Mouse (Mus musculus): ENCODE measurements at regions not wholly inside any gene's neighbourhood (a gene's known extent, or its start where the extent isn't known, plus 50 kb on each side); places are given as distances from the start of the nearest gene placed in this dataset.

GRCm38 (mm10) chr9:63849564-63850315 lies 91.9 kb upstream of the Smad3 start:
- H3K36me3 ChIP-seq = no peaks in the 10 kb centered on the region
- no peak for ATAC-seq (ENCODE audit: extremely low read depth, insufficient number of reproducible peaks, low FRiP score, low TSS enrichment)
- WGBS = 71% methylated on average over 12 of the region's 12 CpGs
- H3K4me3 ChIP-seq = no peak overlapping the region
- no peak overlapping the region for H3K27ac ChIP-seq (replicated peaks)
- no peaks in the 10 kb centered on the region for H3K9me3 ChIP-seq
- peaks cover 6% of the 10 kb centered on the region; the same call in 1 of the 2 replicates for H3K27me3 ChIP-seq (replicated peaks)
- H3K4me2 ChIP-seq = no peak overlapping the region
- peaks cover 3% of the 10 kb centered on the region; the same call in 1 of the 2 replicates for H3K4me1 ChIP-seq
- no peak overlapping the region for H3K9ac ChIP-seq

DNA sequence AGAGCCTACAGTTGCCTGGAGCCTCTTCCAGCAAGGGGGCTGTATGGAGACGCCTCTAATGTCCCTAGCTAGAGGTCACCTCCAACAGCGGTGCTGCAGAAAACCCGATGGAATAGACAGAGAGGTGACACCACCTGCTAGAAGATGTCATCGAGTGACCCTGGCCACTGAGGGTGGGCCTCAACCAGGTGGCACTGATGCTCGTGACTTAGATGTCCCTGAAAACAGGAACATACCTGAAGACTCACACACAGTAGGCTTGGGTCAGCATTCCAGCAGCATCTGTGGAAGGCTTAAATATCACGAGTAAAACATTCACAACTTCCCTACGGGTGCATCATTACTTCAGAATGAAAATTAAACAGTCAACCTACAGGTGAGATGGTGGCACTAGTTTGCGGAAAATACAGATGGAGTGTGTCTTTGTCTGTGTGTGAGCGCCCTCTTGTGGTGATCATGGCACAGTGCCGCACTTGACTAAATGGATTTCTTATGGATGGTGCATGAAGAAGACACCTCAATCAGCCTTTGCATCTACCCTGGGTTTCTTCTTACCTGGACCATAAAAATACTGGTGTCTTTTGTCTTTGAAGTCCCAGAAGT lies 86.2 kb upstream of the Smad3 start:
- no peaks in the 10 kb centered on the region for H3K4me1 ChIP-seq
- H3K4me2 ChIP-seq = no peak overlapping the region
- H3K27ac ChIP-seq (replicated peaks) = no peak overlapping the region
- 26% methylated on average over 10 of the region's 10 CpGs for WGBS
- ATAC-seq (ENCODE audit: extremely low read depth, insufficient number of reproducible peaks, low FRiP score, low TSS enrichment) = no peak
- H3K9me3 ChIP-seq = no peaks in the 10 kb centered on the region
- peaks cover 5% of the 10 kb centered on the region for H3K27me3 ChIP-seq (replicated peaks)
- no peak overlapping the region for H3K4me3 ChIP-seq
- H3K36me3 ChIP-seq = no peaks in the 10 kb centered on the region
- no peak overlapping the region for H3K9ac ChIP-seq

- H3K36me3 ChIP-seq = no peaks in the 10 kb centered on the region
- no peaks in the 10 kb centered on the region for H3K4me1 ChIP-seq
- 43% methylated on average over 2 of the region's 2 CpGs for WGBS
- ATAC-seq (ENCODE audit: extremely low read depth, insufficient number of reproducible peaks, low FRiP score, low TSS enrichment) = no peak
- no peak overlapping the region for H3K9ac ChIP-seq
- H3K27me3 ChIP-seq (replicated peaks) = peaks cover 8% of the 10 kb centered on the region
- no peak overlapping the region for H3K4me3 ChIP-seq
- no peak overlapping the region for H3K27ac ChIP-seq (replicated peaks)
- H3K4me2 ChIP-seq = no peak overlapping the region
- no peaks in the 10 kb centered on the region for H3K9me3 ChIP-seq
Measured at GRCm38 (mm10) chr9:63843431-63843830, 85.6 kb upstream of the Smad3 start.

DNA sequence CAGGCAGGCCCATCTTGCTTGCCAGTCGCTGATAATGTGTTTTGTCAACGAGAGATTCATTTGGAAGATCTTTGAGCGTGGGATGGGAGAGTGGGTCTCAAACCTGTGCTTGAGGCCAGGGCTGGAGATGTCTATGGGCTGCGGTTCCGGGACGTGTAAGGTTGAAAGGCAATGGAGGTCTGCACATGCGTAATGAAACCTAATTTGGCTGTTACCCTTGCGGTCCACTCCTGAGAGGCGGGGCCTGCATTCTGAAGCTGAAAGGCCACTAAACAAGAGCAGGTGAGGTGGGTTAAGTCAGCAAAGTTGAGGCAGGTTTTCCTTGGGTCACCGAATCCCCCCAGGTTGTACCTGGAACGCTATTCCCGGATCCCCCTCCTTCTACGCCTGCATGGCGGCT lies 83.3 kb upstream of the Smad3 start:
- Histone ChIP-seq H3K27me3 (replicated peaks) (peaks cover 14% of the 10 kb centered on the region), H3K4me3 (no peak overlapping the region), H3K36me3 (no peaks in the 10 kb centered on the region), H3K4me1 (0 out of 2 replicates have a peak, but pooled peaks cover 3% of the 10 kb centered on the region), H3K9ac (no peak overlapping the region), H3K4me2 (no peak overlapping the region), H3K27ac (replicated peaks) (no peak overlapping the region), H3K9me3 (no peaks in the 10 kb centered on the region)
- ATAC-seq (ENCODE audit: extremely low read depth, insufficient number of reproducible peaks, low FRiP score, low TSS enrichment) = no peak
- 79% methylated on average over 14 of the region's 14 CpGs for WGBS

DNA sequence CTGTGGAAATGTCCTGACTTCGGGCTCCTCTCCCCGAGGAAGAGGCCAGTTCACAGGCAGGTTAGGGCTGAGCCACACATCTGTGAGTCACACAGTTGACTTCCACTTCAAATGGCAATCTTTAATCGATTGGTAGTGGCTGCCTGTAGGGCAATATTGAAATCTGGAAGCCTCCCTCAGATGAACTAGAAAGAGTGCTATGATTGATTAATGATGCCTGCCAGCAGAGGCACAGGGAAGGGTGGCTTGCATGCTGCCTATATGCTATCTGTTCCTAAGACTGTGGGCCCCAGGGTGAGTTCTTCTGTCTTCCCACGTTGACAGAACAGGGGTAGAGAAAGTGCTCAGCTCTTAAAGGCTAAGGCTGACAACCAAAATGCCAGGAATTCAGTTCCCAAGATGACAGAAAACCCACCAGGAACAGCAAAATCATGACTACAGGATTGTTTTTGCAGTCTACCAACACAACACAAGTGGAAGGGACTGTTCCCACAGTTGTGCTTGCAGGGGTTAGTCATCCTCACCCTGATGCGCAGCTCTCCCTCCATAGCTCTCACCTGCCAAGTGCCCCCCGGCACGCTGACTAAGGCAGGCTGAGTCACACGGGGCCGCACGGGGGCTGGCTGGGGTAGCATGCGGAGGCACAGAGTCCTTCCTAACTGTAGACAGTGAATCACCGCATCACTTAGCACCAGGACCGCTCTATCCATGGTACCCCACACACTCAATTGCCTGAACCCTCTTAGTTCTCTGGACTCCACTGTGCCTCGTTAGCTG lies 81.4 kb upstream of the Smad3 start:
- 0 out of 2 replicates have a peak, but pooled peaks cover 5% of the 10 kb centered on the region for H3K4me1 ChIP-seq
- WGBS = 81% methylated on average over 14 of the region's 14 CpGs
- no peak overlapping the region for H3K27ac ChIP-seq (replicated peaks)
- H3K36me3 ChIP-seq = no peaks in the 10 kb centered on the region
- no peaks in the 10 kb centered on the region for H3K9me3 ChIP-seq
- ATAC-seq (ENCODE audit: extremely low read depth, insufficient number of reproducible peaks, low FRiP score, low TSS enrichment) = no peak
- H3K9ac ChIP-seq = no peak overlapping the region
- H3K4me2 ChIP-seq = no peak overlapping the region
- peaks cover 14% of the 10 kb centered on the region for H3K27me3 ChIP-seq (replicated peaks)
- H3K4me3 ChIP-seq = no peak overlapping the region

DNA sequence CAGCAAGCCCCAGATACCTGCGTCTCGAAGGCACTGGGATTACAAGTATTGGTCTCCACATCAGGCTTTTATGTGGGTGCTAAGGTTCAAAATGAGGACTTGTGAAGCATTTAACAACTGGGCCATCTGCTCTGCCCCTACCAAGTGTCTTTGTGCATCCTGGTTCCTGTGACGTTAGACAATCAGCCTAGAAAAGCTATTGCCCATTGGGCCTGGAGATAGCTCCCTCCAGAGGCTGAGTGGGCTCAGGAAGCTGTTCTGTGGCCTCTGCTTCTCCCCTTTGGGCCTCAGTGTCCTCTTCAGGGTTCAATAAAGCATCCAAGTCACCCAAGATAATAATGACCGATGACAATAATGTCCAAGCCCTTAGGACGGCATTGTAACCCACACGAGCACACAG lies 79.8 kb upstream of the Smad3 start:
- Histone ChIP-seq H3K36me3 (no peaks in the 10 kb centered on the region), H3K9ac (no peak overlapping the region), H3K27me3 (replicated peaks) (peaks cover 23% of the 10 kb centered on the region), H3K4me1 (0 out of 2 replicates have a peak, but pooled peaks cover 5% of the 10 kb centered on the region), H3K4me2 (no peak overlapping the region), H3K27ac (replicated peaks) (no peak overlapping the region), H3K9me3 (no peaks in the 10 kb centered on the region), H3K4me3 (no peak overlapping the region)
- no peak for ATAC-seq (ENCODE audit: extremely low read depth, insufficient number of reproducible peaks, low FRiP score, low TSS enrichment)
- WGBS = 73% methylated on average over 6 of the region's 6 CpGs

DNA sequence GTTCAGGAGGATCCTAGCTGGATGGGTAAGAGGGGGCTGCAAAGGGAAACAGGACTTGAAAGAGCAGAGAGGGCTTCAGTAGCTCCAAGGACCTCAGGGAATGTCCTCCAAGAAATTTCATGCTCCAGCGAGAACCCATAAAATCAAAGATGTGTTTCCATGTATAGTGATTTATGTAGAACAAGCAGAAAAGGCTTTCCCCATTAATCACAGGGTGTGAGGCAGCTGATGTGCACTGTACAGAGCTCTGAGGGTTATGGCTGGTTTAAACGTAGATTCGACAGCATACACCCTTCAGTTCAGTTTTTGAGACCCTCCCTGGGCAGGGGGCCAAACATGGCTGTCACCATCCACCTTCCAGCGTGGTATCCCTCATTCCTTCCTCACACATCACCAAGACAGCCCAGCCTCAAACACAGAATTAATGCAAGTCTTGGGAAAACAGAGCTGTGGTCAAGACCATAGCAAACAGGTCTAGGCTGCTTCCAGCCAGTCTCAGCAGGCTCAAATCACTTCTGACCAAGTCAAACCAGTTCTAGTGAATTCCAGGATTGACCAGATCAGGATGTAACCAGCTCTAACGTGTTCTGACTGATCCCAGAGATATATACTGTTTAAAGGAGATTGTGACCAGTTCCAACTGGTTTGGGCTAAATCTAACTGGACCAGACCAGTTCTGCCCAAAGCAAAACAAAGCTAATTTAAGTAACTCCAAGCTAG lies 78.9 kb upstream of the Smad3 start:
- 57% methylated on average over 5 of the region's 5 CpGs for WGBS
- H3K27ac ChIP-seq (replicated peaks) = no peak overlapping the region
- H3K4me3 ChIP-seq = no peak overlapping the region

DNA sequence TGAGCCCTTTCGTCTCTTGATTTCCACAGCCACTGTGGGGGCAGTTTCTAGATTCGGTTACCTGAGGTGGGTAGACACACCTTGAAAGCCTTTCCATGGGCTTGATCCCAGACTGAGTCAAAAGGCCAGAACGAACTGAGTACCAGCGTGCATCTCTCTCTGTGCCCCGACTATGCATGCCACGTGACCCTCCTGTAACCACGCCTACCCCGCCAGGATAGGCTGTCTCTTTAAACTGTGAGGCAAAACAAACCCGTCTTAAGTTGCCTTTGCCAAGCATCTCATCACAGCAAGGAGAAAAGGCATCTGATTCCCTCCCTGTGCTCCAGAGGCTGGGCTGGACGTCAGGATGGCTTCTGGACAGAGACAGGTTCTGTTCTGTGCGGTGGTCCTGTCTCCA lies 78.2 kb upstream of the Smad3 start:
- Histone ChIP-seq H3K9ac (no peak overlapping the region), H3K4me1 (0 out of 2 replicates have a peak, but pooled peaks cover 5% of the 10 kb centered on the region), H3K4me2 (no peak overlapping the region), H3K27me3 (replicated peaks) (peaks cover 23% of the 10 kb centered on the region), H3K4me3 (no peak overlapping the region), H3K36me3 (no peaks in the 10 kb centered on the region), H3K9me3 (no peaks in the 10 kb centered on the region), H3K27ac (replicated peaks) (no peak overlapping the region)
- 41% methylated on average over 11 of the region's 11 CpGs for WGBS
- ATAC-seq (ENCODE audit: extremely low read depth, insufficient number of reproducible peaks, low FRiP score, low TSS enrichment) = no peak

More for the DNA sequence above, 78.9 kb upstream of the Smad3 start:
- H3K36me3 ChIP-seq = no peaks in the 10 kb centered on the region
- H3K9me3 ChIP-seq = no peaks in the 10 kb centered on the region
- no peak overlapping the region for H3K4me2 ChIP-seq
- no peak overlapping the region for H3K9ac ChIP-seq
- peaks cover 23% of the 10 kb centered on the region for H3K27me3 ChIP-seq (replicated peaks)
- H3K4me1 ChIP-seq = 0 out of 2 replicates have a peak, but pooled peaks cover 5% of the 10 kb centered on the region
- ATAC-seq (ENCODE audit: extremely low read depth, insufficient number of reproducible peaks, low FRiP score, low TSS enrichment) = no peak

GRCm38 (mm10) chr9:63834416-63834815 lies 76.6 kb upstream of the Smad3 start:
- no peak overlapping the region for H3K4me3 ChIP-seq
- H3K4me2 ChIP-seq = no peak overlapping the region
- no peak overlapping the region for H3K9ac ChIP-seq
- no peaks in the 10 kb centered on the region for H3K36me3 ChIP-seq
- H3K27ac ChIP-seq (replicated peaks) = no peak overlapping the region
- no peaks in the 10 kb centered on the region; the same call in 1 of the 2 replicates for H3K9me3 ChIP-seq
- peaks cover 18% of the 10 kb centered on the region; the same call in 1 of the 2 replicates for H3K27me3 ChIP-seq (replicated peaks)
- WGBS = 66% methylated on average over 3 of the region's 3 CpGs
- ATAC-seq (ENCODE audit: extremely low read depth, insufficient number of reproducible peaks, low FRiP score, low TSS enrichment) = no peak
- H3K4me1 ChIP-seq = 0 out of 2 replicates have a peak, but pooled peaks cover 5% of the 10 kb centered on the region

- no peak overlapping the region for H3K9ac ChIP-seq
- H3K9me3 ChIP-seq = no peaks in the 10 kb centered on the region
- no peaks in the 10 kb centered on the region for H3K4me1 ChIP-seq
- ATAC-seq (ENCODE audit: extremely low read depth, insufficient number of reproducible peaks, low FRiP score, low TSS enrichment) = no peak
- 81% methylated on average over 3 of the region's 3 CpGs for WGBS
- no peak overlapping the region for H3K27ac ChIP-seq (replicated peaks)
- H3K36me3 ChIP-seq = no peaks in the 10 kb centered on the region
- no peak overlapping the region for H3K4me2 ChIP-seq
- no peaks in the 10 kb centered on the region; the same call in 1 of the 2 replicates for H3K27me3 ChIP-seq (replicated peaks)
- no peak overlapping the region for H3K4me3 ChIP-seq
Measured at GRCm38 (mm10) chr9:63818163-63818562, 60.4 kb upstream of the Smad3 start.

DNA sequence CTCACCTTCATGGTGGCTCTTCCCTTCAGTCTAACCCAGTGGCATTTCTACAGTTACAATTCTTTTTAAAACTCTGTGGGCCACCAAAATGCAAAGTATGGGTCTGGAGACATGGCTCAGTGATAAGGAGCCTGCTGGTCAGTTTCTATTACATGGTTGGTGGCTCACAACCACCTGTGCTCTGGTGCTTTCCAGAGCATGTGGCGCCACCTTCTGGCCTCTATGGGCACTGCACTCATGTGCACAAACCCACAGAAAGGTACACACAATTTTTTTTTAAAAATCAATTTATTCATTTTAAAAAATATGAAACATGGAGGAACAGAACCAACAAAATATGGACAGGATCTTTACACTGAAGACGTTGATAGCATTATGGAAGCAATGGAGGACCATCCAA lies 58.7 kb upstream of the Smad3 start:
- H3K4me2 ChIP-seq = no peak overlapping the region
- H3K27me3 ChIP-seq (replicated peaks) = no peaks in the 10 kb centered on the region
- H3K36me3 ChIP-seq = no peaks in the 10 kb centered on the region
- 59% methylated on average over 2 of the region's 2 CpGs for WGBS
- no peak overlapping the region for H3K4me3 ChIP-seq
- H3K9me3 ChIP-seq = no peaks in the 10 kb centered on the region
- 0 out of 2 replicates have a peak, but pooled peaks cover 1% of the 10 kb centered on the region for H3K4me1 ChIP-seq
- no peak overlapping the region for H3K27ac ChIP-seq (replicated peaks)
- ATAC-seq (ENCODE audit: extremely low read depth, insufficient number of reproducible peaks, low FRiP score, low TSS enrichment) = no peak
- H3K9ac ChIP-seq = no peak overlapping the region

Measured in heart, embryonic 13.5 days (tissue).